In genomic region chr11:70432895-70433568, GRCm38 (mm10) we compare ENCODE assay signal across 8 mouse cellular contexts. TPM values are rescaled to one million over a fixed set of nuclear protein-coding genes. Genes with fewer than 3 reads are reported as not detected.
A peak's percentile ranks its signal among the peaks of the same experiment; 100 is the strongest.
DNase-seq lines count a peak whose midpoint lies in the region; ATAC-seq and TF ChIP-seq lines count a peak whose summit lies in the region.

No protein-coding gene starts in this region.

- peak; percentile 34 for ATAC-seq in forebrain, embryonic 16.5 days
- peak; percentile 37; the same call in 1 of the 2 replicates for ATAC-seq in midbrain, embryonic 11.5 days (ENCODE audit: low FRiP score)

- peaks cover 11% of the 10 kb centered on the region for H3K36me3 ChIP-seq in forebrain, embryonic 16.5 days (ENCODE audit: control insufficient read depth, insufficient read depth)
- peaks cover 9% of the 10 kb centered on the region for H3K36me3 ChIP-seq in midbrain, embryonic 11.5 days (ENCODE audit: control insufficient read depth, insufficient read depth, low read length)

- H3K4me2 ChIP-seq in forebrain, embryonic 16.5 days (ENCODE audit: low read length): peak overlapping the region; percentile 62
- H3K4me2 ChIP-seq in midbrain, embryonic 11.5 days: peak overlapping the region; percentile 70

- H3K27ac ChIP-seq in bone marrow macrophage, adult 2 months (ENCODE audit: insufficient read depth, low read depth, low read length): peak overlapping the region; percentile 92
- peak overlapping the region; percentile 95 for H3K27ac ChIP-seq in forebrain, embryonic 16.5 days (ENCODE audit: low read length)
- H3K27ac ChIP-seq in midbrain, embryonic 11.5 days (ENCODE audit: low read depth, low read length): peak overlapping the region; percentile 71

- H3K4me3 ChIP-seq in bone marrow macrophage, adult 2 months (ENCODE audit: insufficient read depth, low read length): peak overlapping the region; percentile 70
- peak overlapping the region; percentile 79 for H3K4me3 ChIP-seq in forebrain, embryonic 16.5 days (replicated peaks; ENCODE audit: low read length)
- H3K4me3 ChIP-seq in midbrain, embryonic 11.5 days (ENCODE audit: low read depth, low read length): peak overlapping the region; percentile 73

- WGBS in forebrain, embryonic 16.5 days: 5% methylated on average over 15 of the region's 15 CpGs
- 8% methylated on average over 15 of the region's 15 CpGs for WGBS in midbrain, embryonic 11.5 days

- no peak for TF ChIP-seq POLR2A in bone marrow macrophage, adult 2 months (IDR thresholded peaks at IDR 0.05; ENCODE audit: borderline replicate concordance, low read depth, low read length)

- peak overlapping the region; percentile 93 for H3K9ac ChIP-seq in forebrain, embryonic 16.5 days (replicated peaks; ENCODE audit: low read depth, low read length)
- peak overlapping the region; percentile 81 for H3K9ac ChIP-seq in midbrain, embryonic 11.5 days (ENCODE audit: low read length)

- no peak for TF ChIP-seq CTCF in bone marrow macrophage, adult 2 months (IDR thresholded peaks at IDR 0.05; ENCODE audit: low read depth, low read length)

- peak; percentile 54 for DNase-seq in retina, embryonic 14.5 days (ENCODE audit: low spot score)
- no peak for DNase-seq in retina, postnatal 1 day
- DNase-seq in layer of hippocampus, adult 9-11 months: peak; percentile 69
- no peak for DNase-seq in midbrain, embryonic 11.5 days (ENCODE audit: low spot score, missing footprints)
- no peak for DNase-seq in adrenal gland, postnatal 25 days
- DNase-seq in kidney, adult 18-20 months: no peak

- no peaks in the 10 kb centered on the region for H3K9me3 ChIP-seq in forebrain, embryonic 16.5 days (ENCODE audit: control insufficient read depth, low read length)
- H3K9me3 ChIP-seq in midbrain, embryonic 11.5 days (ENCODE audit: control insufficient read depth, low read length): no peaks in the 10 kb centered on the region

- no peaks in the 10 kb centered on the region for H3K27me3 ChIP-seq in forebrain, embryonic 16.5 days (replicated peaks; ENCODE audit: control insufficient read depth, insufficient read depth, low read length)
- no peaks in the 10 kb centered on the region for H3K27me3 ChIP-seq in midbrain, embryonic 11.5 days (ENCODE audit: control insufficient read depth, insufficient read depth, low read length)

- H3K4me1 ChIP-seq in bone marrow macrophage, adult 2 months (ENCODE audit: control insufficient read depth, insufficient read depth, low read length): peaks cover 30% of the 10 kb centered on the region
- peaks cover 23% of the 10 kb centered on the region for H3K4me1 ChIP-seq in forebrain, embryonic 16.5 days (replicated peaks; ENCODE audit: control insufficient read depth, insufficient read depth, low read length)
- peaks cover 16% of the 10 kb centered on the region for H3K4me1 ChIP-seq in midbrain, embryonic 11.5 days (ENCODE audit: control insufficient read depth, insufficient read depth, low read length)

RNA-seq across cellular contexts. Expression of gene Arrb2, which starts 0.6 kb away (rescaled TPM):
- 520 and 549 TPM in 2 replicates for polyA plus RNA-seq in bone marrow macrophage, adult 2 months (2012; ENCODE audit: insufficient read depth, insufficient read length, missing spikeins)
- polyA plus RNA-seq in forebrain, embryonic 16.5 days (2015; fragmentation: Nextera tagmentation; extraction: Ambion mirVana): 36.0 and 51.2 TPM in 2 replicates
- 28.9 and 31.3 TPM in 2 replicates for polyA plus RNA-seq in midbrain, embryonic 11.5 days (2014; fragmentation: Nextera tagmentation; extraction: Ambion mirVana)
- total RNA-seq in adrenal gland, postnatal 25 days (2021): 17.1 and 29.9 TPM in 2 replicates

RNA-seq across cellular contexts. Expression of gene Med11, which starts 18.7 kb away (rescaled TPM):
- 40.5 and 41.6 TPM in 2 replicates for polyA plus RNA-seq in bone marrow macrophage, adult 2 months (2012; ENCODE audit: insufficient read depth, insufficient read length, missing spikeins)
- 39.8 and 46.0 TPM in 2 replicates for polyA plus RNA-seq in forebrain, embryonic 16.5 days (2015; fragmentation: Nextera tagmentation; extraction: Ambion mirVana)
- 37.7 and 42.1 TPM in 2 replicates for polyA plus RNA-seq in midbrain, embryonic 11.5 days (2014; fragmentation: Nextera tagmentation; extraction: Ambion mirVana)
- 23.0 and 25.4 TPM in 2 replicates for total RNA-seq in adrenal gland, postnatal 25 days (2021)

RNA-seq across cellular contexts. Expression of gene Pelp1, which starts 23.2 kb away (rescaled TPM):
- polyA plus RNA-seq in bone marrow macrophage, adult 2 months (2012; ENCODE audit: insufficient read depth, insufficient read length, missing spikeins): 19.3 and 21.2 TPM in 2 replicates
- 35.6 and 38.5 TPM in 2 replicates for polyA plus RNA-seq in forebrain, embryonic 16.5 days (2015; fragmentation: Nextera tagmentation; extraction: Ambion mirVana)
- 32.5 and 33.7 TPM in 2 replicates for polyA plus RNA-seq in midbrain, embryonic 11.5 days (2014; fragmentation: Nextera tagmentation; extraction: Ambion mirVana)
- total RNA-seq in adrenal gland, postnatal 25 days (2021): 23.3 and 26.7 TPM in 2 replicates

RNA-seq across cellular contexts. Expression of gene Zmynd15, which starts 26.2 kb away (rescaled TPM):
- 21.7 and 23.7 TPM in 2 replicates for polyA plus RNA-seq in bone marrow macrophage, adult 2 months (2012; ENCODE audit: insufficient read depth, insufficient read length, missing spikeins)
- 0.46 and 0.90 TPM in 2 replicates for polyA plus RNA-seq in forebrain, embryonic 16.5 days (2015; fragmentation: Nextera tagmentation; extraction: Ambion mirVana)
- polyA plus RNA-seq in midbrain, embryonic 11.5 days (2014; fragmentation: Nextera tagmentation; extraction: Ambion mirVana): 0.18 and 0.26 TPM in 2 replicates
- total RNA-seq in adrenal gland, postnatal 25 days (2021): 1.5 and 1.8 TPM in 2 replicates

RNA-seq across cellular contexts. Expression of gene Cxcl16, which starts 26.8 kb away (rescaled TPM):
- 434 and 456 TPM in 2 replicates for polyA plus RNA-seq in bone marrow macrophage, adult 2 months (2012; ENCODE audit: insufficient read depth, insufficient read length, missing spikeins)
- 1.7 and 2.0 TPM in 2 replicates for polyA plus RNA-seq in forebrain, embryonic 16.5 days (2015; fragmentation: Nextera tagmentation; extraction: Ambion mirVana)
- 0.50 and 0.82 TPM in 2 replicates for polyA plus RNA-seq in midbrain, embryonic 11.5 days (2014; fragmentation: Nextera tagmentation; extraction: Ambion mirVana)
- total RNA-seq in adrenal gland, postnatal 25 days (2021): 5.5 and 7.1 TPM in 2 replicates

Comparison
In these comparisons a context has a peak if more than half of its experiments do, and no peak if none do; other contexts are left out.
1. DNase-seq: peak in retina, embryonic 14.5 days (single experiment) and layer of hippocampus, adult 9-11 months (single experiment); none in retina, postnatal 1 day (single experiment), midbrain, embryonic 11.5 days (single experiment), adrenal gland, postnatal 25 days (single experiment) and kidney, adult 18-20 months (single experiment).
2. Peak in every context shown above with its lines, with median percentiles within 50 percentile points of each other: H3K27ac ChIP-seq and H3K4me3 ChIP-seq.